Mouse (Mus musculus): Measurements from ENCODE around the gene Apof. TPM values are rescaled to one million over a fixed set of nuclear protein-coding genes. Genes with fewer than 3 reads are reported as not detected.
"Not testable (repeated sequence)": the region's sequence is repeated elsewhere in the genome, so short reads cannot be mapped to it uniquely, and the experiment has no call there.

Apof gene
- polyA plus RNA-seq, 1 experiment from 2014 or later: not detected

DNA sequence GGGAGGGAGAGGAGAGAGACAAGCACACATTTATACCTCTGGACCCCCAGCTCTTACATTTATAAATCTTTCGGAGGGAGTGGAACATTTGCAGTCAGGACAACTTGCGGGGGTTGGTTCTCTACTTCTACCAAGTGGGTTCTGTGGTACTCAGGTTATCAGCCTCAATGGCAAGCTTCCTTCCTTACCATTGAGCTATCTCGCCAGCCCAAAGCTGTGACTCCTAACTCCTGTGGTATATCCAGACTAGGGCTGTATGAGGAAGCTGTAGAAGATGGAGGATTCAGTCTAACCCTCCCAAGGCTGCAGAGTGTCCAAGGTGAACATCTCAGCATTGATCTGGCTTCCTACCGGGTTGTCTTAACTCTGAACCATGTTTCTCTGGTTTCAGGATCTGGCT lies 29.3 kb upstream of the Apof start:
- no peak for DNase-seq (ENCODE audit: low spot score)
- no peaks in the 10 kb centered on the region for H3K9me3 ChIP-seq (replicated peaks)
- 94% methylated on average over 4 of the region's 4 CpGs for WGBS
- peaks cover 77% of the 10 kb centered on the region for H3K36me3 ChIP-seq
- H3K4me3 ChIP-seq: no peak overlapping the region
- H3K27me3 ChIP-seq (ENCODE audit: low read depth, poor library complexity, severe bottlenecking): no peaks in the 10 kb centered on the region
- peaks cover 16% of the 10 kb centered on the region for H3K4me1 ChIP-seq
- H3K27ac ChIP-seq (replicated peaks): no peak overlapping the region

DNA sequence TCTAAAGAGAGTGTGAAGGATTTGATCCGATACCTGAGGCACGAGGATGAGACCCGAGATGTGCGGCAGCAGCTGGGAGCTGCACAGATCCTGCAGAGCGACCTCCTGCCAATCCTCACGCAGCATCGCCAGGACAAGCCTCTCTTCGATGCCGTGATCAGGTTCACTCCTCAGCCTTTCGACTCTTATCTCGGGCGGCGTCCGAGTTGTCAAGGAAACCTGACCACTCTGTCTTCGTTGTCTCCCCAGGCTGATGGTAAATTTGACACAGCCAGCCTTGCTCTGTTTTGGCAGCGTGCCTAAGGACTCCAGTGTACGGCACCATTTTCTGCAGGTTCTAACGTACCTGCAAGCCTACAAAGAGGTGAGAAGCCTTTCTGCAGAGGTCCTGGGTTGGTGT lies 28.3 kb upstream of the Apof start:
- Histone ChIP-seq H3K4me1 (peaks cover 12% of the 10 kb centered on the region), H3K27me3 (ENCODE audit: low read depth, poor library complexity, severe bottlenecking) (no peaks in the 10 kb centered on the region), H3K9me3 (replicated peaks) (no peaks in the 10 kb centered on the region), H3K36me3 (peaks cover 78% of the 10 kb centered on the region), H3K4me3 (no peak overlapping the region), H3K27ac (replicated peaks) (no peak overlapping the region)
- DNase-seq (ENCODE audit: low spot score): no peak
- WGBS: 94% methylated on average over 18 of the region's 18 CpGs

DNA sequence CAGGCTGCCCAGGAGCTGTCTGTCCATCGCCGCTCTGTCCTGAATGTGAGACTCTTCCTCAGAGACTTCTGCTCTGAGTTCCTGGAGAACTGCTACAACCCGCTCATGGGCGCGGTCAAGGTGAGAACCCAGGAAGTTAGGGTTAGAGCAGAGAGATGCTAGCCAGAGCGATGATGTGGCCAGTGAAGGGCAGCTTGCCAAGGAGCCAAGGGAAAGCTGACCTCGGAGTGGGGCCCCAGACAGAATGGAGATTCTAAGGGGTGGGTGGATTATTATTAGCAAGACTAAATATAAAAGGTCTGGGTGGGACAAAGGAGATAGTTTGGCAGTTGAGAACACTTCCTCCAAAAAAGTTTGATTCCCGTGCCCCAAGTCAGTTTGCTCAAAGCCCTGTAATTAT lies 25.2 kb upstream of the Apof start:
- no peak for DNase-seq (ENCODE audit: low spot score)
- WGBS: 98% methylated on average over 8 of the region's 8 CpGs
- Histone ChIP-seq H3K9me3 (replicated peaks) (no peaks in the 10 kb centered on the region), H3K36me3 (peaks cover 98% of the 10 kb centered on the region), H3K27me3 (ENCODE audit: low read depth, poor library complexity, severe bottlenecking) (no peaks in the 10 kb centered on the region), H3K4me1 (0 out of 2 replicates have a peak, but pooled peaks cover under 1% of the 10 kb centered on the region), H3K27ac (replicated peaks) (no peak overlapping the region), H3K4me3 (no peak overlapping the region)

DNA sequence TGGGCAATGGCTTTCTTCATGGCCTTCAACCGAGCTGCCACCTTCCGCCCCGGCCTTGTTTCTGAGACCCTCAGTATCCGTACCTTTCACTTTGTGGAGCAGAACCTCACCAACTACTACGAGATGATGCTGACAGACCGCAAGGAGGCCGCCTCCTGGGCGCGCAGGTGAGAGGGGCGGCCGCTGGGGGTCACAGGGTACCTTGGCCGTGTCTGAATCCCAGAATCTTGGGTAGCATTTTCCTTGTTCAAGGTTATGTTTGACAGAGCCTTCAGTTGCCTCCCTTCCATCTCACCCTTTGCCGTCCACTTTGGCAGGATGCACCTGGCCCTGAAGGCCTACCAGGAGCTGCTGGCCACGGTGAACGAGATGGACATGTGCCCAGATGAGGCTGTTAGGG lies 24.4 kb upstream of the Apof start:
- H3K4me1 ChIP-seq: no peaks in the 10 kb centered on the region
- peaks cover 100% of the 10 kb centered on the region for H3K36me3 ChIP-seq
- no peak overlapping the region for H3K27ac ChIP-seq (replicated peaks)
- no peaks in the 10 kb centered on the region for H3K27me3 ChIP-seq (ENCODE audit: low read depth, poor library complexity, severe bottlenecking)
- no peak overlapping the region for H3K4me3 ChIP-seq
- 95% methylated on average over 15 of the region's 15 CpGs for WGBS
- no peak for DNase-seq (ENCODE audit: low spot score)
- no peaks in the 10 kb centered on the region for H3K9me3 ChIP-seq (replicated peaks)

DNA sequence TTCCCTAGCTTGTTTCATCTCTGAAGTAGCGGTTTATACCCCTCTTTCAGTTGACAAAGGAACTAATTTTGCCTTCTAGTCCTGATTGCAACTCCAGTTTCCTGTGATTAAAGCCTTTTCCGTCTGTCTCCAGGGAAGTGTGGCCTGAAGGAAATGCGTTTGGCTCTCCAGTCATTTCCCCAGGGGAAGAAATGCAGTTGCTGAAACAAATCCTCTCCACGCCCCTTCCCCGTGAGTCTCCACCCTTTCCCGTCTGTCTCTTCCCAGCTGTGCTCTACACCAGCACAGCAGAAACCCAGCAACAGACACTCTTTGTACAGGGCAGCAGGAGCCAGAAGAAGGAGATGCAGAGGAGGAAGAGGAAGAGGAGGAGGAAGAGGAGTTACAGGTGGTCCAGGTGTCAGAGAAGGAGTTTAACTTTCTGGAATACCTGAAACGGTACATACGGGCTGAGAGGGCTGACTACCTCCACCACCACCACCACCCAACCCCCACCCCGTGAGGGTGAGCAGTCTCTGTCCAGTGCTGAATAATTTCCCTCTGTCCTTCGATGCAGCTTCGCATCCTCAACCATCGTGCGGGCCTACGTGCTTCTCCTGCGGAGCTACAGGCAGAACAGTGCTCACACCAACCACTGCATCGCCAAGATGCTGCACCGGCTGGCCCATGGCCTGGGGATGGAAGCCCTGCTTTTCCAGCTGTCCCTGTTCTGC lies 21.3 kb upstream of the Apof start:
- no peak for DNase-seq (ENCODE audit: low spot score)
- H3K9me3 ChIP-seq (replicated peaks): no peaks in the 10 kb centered on the region
- no peaks in the 10 kb centered on the region for H3K4me1 ChIP-seq
- H3K36me3 ChIP-seq: peaks cover 100% of the 10 kb centered on the region
- WGBS: 89% methylated on average over 17 of the region's 17 CpGs
- no peaks in the 10 kb centered on the region for H3K27me3 ChIP-seq (ENCODE audit: low read depth, poor library complexity, severe bottlenecking)
- no peak overlapping the region for H3K27ac ChIP-seq (replicated peaks)
- H3K4me3 ChIP-seq: no peak overlapping the region

DNA sequence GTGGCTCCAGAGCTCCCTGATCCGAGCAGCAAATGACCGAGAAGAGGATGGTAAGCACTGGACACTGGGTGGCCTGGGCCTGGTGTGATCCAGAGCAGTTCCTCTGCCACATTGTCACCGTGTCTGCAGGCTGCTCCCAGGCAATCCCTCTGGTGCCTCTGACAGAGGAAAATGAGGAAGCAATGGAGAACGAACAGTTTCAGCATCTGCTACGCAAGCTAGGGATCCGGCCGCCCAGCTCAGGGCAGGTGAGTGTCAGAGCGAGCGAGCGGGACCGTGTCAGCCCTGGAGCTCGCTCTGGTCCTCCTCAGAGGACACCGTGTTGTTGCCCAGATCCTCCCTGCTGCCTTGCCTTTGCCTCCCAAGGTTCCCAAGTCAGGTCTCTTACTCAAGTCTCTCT lies 17.9 kb upstream of the Apof start:
- Histone ChIP-seq H3K27me3 (ENCODE audit: low read depth, poor library complexity, severe bottlenecking) (no peaks in the 10 kb centered on the region), H3K27ac (replicated peaks) (no peak overlapping the region), H3K4me1 (no peaks in the 10 kb centered on the region), H3K4me3 (no peak overlapping the region), H3K36me3 (peaks cover 83% of the 10 kb centered on the region), H3K9me3 (replicated peaks) (no peaks in the 10 kb centered on the region)
- 96% methylated on average over 13 of the region's 13 CpGs for WGBS
- no peak for DNase-seq (ENCODE audit: low spot score)

DNA sequence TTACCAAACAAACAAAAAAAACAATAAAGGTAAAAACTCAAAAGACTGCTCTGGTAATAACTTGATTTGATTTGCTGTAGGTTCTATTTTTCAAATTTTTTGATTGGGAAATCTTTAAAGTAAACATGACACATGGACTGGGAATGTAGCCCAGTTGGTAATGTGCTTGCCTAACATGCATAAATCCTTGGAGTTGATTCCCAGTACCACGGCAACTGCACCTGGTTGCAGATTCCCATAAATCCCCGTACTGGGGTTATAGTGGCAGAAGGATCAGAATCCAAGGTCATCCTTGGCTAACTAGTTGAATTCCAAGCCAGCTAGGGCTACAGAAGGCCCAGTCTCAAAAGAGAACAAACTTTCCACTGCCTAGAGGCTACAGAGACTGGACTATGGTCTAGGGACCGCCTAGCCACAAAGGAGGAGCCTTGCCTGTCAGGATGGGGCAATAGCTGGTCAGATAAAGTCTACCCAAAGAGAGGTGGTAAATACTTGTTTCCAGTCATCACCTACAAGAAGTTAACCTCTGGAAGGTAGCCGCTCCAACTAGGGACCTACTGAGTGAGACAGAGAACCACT lies 14.7 kb upstream of the Apof start, which contains the start of gene Apon:
Gene Apon (plus strand): TSS at position 420 of the 579 bp plus-strand sequence.
- H3K4me3 ChIP-seq: no peak within 1 kb of the TSS
- H3K36me3 ChIP-seq: peaks cover 51% of the 10 kb centered on the region
- no peaks in the 10 kb centered on the region for H3K27me3 ChIP-seq (ENCODE audit: low read depth, poor library complexity, severe bottlenecking)
- H3K4me1 ChIP-seq: no peaks in the 10 kb centered on the region
- H3K27ac ChIP-seq (replicated peaks): no peak within 1 kb of the TSS
- no peaks in the 10 kb centered on the region for H3K9me3 ChIP-seq (replicated peaks)
- no peak for DNase-seq (ENCODE audit: low spot score)
- 91% methylated on average over 4 of the region's 4 CpGs for WGBS

DNA sequence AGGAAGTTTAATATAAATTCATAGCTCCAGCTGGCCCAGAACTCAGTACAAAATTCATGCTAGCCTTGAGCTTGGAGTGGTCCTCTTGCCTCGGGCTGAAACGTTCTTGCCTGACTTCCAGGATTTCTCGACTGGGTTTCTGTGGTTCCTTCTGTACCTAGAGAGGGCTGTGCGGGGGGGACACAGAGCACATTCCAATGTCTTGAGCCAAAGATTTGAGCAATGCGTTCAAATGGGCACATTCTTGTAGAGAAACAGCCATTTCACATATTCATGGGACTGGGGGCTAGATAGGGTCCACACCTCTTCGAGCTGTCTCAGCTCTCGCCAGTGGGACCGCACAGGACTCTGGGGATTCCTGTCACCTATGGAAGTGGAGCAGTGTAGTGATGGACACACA lies 12.5 kb upstream of the Apof start:
- Histone ChIP-seq H3K36me3 (peaks cover 30% of the 10 kb centered on the region), H3K4me3 (no peak overlapping the region), H3K27me3 (ENCODE audit: low read depth, poor library complexity, severe bottlenecking) (no peaks in the 10 kb centered on the region), H3K9me3 (replicated peaks) (no peaks in the 10 kb centered on the region), H3K4me1 (no peaks in the 10 kb centered on the region), H3K27ac (replicated peaks) (no peak overlapping the region)
- 91% methylated on average over 8 of the region's 8 CpGs for WGBS
- DNase-seq (ENCODE audit: low spot score): no peak

DNA sequence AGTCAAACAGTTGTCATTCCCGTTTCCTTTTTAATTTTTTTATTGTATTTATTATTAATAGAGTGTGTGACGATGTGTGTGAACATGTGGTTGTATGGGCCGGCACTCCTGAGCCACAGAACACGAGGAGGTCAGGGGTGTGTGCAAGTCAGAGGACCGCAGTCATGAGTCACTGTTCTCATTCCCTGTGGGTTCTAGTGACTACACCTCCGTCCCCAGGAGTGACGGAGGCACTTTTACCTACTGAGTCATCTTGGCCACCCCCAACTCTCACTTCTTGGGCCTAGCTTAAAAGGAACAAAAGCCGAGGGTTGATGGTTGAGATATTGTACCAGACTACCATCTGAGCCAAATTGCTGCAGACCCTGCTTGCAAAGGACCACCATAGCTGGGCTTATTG lies 12.1 kb upstream of the Apof start:
- WGBS: 92% methylated on average over 8 of the region's 8 CpGs
- Histone ChIP-seq H3K27me3 (ENCODE audit: low read depth, poor library complexity, severe bottlenecking) (no peaks in the 10 kb centered on the region), H3K27ac (replicated peaks) (no peak overlapping the region), H3K4me3 (no peak overlapping the region), H3K36me3 (peaks cover 26% of the 10 kb centered on the region), H3K9me3 (replicated peaks) (no peaks in the 10 kb centered on the region), H3K4me1 (no peaks in the 10 kb centered on the region)
- DNase-seq (ENCODE audit: low spot score): no peak

DNA sequence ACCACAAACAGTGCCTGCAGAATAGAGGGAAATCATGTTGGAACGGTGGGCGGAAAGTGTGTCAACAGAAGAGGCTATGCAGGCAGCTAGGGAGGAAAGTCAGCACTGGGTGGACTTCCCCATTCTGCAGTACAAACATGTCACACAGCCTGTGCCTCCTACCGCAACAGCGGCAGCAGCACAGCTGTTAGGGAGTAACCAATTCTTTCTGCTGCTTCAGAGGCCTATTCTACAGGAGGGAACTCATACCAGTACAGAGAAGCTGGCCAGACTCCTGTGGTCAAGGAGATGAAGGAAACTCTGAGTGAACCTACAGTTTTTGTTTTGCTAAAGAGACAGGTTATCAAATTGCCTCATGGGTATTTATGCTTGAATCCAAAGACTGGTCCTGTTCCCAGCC lies 9.5 kb upstream of the Apof start:
- no peaks in the 10 kb centered on the region for H3K9me3 ChIP-seq (replicated peaks)
- H3K36me3 ChIP-seq: no peaks in the 10 kb centered on the region
- H3K27me3 ChIP-seq (ENCODE audit: low read depth, poor library complexity, severe bottlenecking): no peaks in the 10 kb centered on the region
- DNase-seq (ENCODE audit: low spot score): no peak
- WGBS: 89% methylated on average over 4 of the region's 4 CpGs
- no peaks in the 10 kb centered on the region for H3K4me1 ChIP-seq
- H3K4me3 ChIP-seq: no peak overlapping the region
- no peak overlapping the region for H3K27ac ChIP-seq (replicated peaks)

DNA sequence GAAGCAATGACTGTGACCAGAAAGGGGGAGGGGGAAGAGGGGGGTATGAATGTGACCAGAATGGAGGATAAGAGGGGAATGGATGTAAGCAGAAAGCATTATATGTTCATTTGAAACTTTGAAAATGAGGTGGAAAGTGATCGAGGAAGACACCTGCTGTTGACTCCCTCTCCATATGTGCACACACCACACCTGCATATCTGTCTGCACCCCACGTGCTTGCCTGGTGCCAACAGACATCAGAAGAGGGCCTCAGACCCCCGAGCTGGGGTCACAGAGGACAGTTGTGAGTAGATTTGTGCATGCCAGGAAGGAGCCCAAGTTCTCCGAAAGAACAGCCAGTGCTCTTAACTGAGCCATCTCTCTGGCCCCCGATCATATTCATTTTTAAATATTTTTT lies 8.5 kb upstream of the Apof start:
- Histone ChIP-seq H3K4me3 (no peak overlapping the region), H3K36me3 (no peaks in the 10 kb centered on the region), H3K27ac (replicated peaks) (no peak overlapping the region), H3K4me1 (no peaks in the 10 kb centered on the region), H3K9me3 (replicated peaks) (no peaks in the 10 kb centered on the region), H3K27me3 (ENCODE audit: low read depth, poor library complexity, severe bottlenecking) (no peaks in the 10 kb centered on the region)
- DNase-seq (ENCODE audit: low spot score): no peak
- 88% methylated on average over 5 of the region's 5 CpGs for WGBS

DNA sequence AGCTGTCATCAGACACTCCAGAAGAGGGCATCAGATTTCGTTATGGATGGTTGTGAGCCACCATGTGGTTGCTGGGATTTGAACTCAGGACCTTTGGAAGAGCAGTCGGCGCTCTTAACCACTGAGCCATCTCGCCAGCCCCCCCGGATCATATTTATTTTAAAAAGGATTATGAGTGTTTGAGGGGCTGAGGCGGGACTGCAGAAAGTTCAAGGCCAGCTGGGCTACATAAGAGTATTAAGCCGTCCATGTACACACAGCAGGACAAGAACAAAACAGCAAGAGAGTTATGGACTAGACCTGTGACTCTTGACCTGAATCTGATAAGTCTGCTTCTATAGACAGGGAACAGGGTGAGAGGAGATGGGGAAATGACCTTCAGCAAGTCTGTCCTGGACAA lies 8.1 kb upstream of the Apof start:
- DNase-seq (ENCODE audit: low spot score): not testable (repeated sequence)
- whole genome bisulfite sequencing: 87% methylated on average over 7 of the region's 7 CpGs

DNA sequence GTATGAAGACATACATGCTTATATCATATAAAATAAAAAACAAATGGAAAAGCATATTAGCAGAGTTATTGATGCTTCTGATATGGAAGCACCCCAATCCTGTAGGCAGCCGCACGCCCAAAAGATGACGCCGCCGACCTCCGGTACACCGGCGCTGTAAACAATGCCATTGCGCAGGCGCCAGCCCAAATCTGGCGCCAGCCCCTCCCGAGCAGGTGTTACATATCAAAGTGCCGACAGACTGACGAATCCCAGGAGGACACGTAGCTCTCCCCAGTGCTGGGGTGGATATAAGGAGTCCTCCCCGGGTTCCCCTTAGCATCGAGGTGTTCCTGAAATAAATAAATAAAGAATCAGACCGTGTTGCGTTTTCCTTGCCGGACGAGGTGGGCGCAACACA lies 6.2 kb upstream of the Apof start:
- Histone ChIP-seq H3K4me3 (no peak overlapping the region), H3K9me3 (replicated peaks) (no peaks in the 10 kb centered on the region), H3K36me3 (no peaks in the 10 kb centered on the region), H3K4me1 (no peaks in the 10 kb centered on the region), H3K27me3 (ENCODE audit: low read depth, poor library complexity, severe bottlenecking) (no peaks in the 10 kb centered on the region), H3K27ac (replicated peaks) (no peak overlapping the region)
- WGBS: 83% methylated on average over 22 of the region's 22 CpGs
- no peak for DNase-seq (ENCODE audit: low spot score)

More for the DNA sequence above, 8.1 kb upstream of the Apof start:
- H3K36me3 ChIP-seq; H3K27ac ChIP-seq (replicated peaks); H3K4me1 ChIP-seq; H3K9me3 ChIP-seq (replicated peaks); H3K4me3 ChIP-seq; H3K27me3 ChIP-seq (ENCODE audit: low read depth, poor library complexity, severe bottlenecking): not testable (repeated sequence)
